ENCODE assay signal across 22 mouse cellular contexts in genomic region chr11:121173203-121173602, GRCm38 (mm10). TPM values are rescaled to one million over a fixed set of nuclear protein-coding genes. Genes with fewer than 3 reads are reported as not detected.
"Had no signal": no experiment of that assay in that cellular context is flagged by ENCODE, and none has a peak within 500 bp of the region (broad histone marks: within the 10 kb centered on the region; RNA-seq: fewer than 3 reads in every experiment).

No protein-coding gene starts in this region.

- H3K4me3 ChIP-seq: liver, embryonic 13.5 days; lung, embryonic 15.5 days; megakaryocyte, embryonic 14.5 days; midbrain, embryonic 15.5 days had no signal

- H3K4me2 ChIP-seq: liver, embryonic 13.5 days; lung, embryonic 15.5 days; midbrain, embryonic 11.5 days; midbrain, embryonic 15.5 days had no signal

- DNase-seq: kidney, adult 11 months; kidney, adult 9 months; kidney, postnatal 36 days; left cerebral cortex, postnatal 4 days; liver, embryonic 13.5 days; liver, postnatal 0 days; lung, postnatal 14 days; right cerebral cortex, postnatal 14 days; thymus, adult 2 months; thymus, postnatal 25 days had no signal

- H3K27ac ChIP-seq: kidney, postnatal 0 days; liver, embryonic 13.5 days; lung, embryonic 15.5 days; macrophage; midbrain, embryonic 15.5 days; stomach, postnatal 0 days had no signal

- ATAC-seq: liver, postnatal 0 days; midbrain, embryonic 15.5 days had no signal

- H3K9ac ChIP-seq: liver, embryonic 13.5 days; liver, postnatal 0 days; lung, embryonic 15.5 days; midbrain, embryonic 15.5 days had no signal

- H3K27me3 ChIP-seq: liver, embryonic 13.5 days; lung, embryonic 15.5 days; midbrain, embryonic 15.5 days had no signal

- H3K36me3 ChIP-seq: liver, embryonic 13.5 days; lung, embryonic 15.5 days; midbrain, embryonic 15.5 days had no signal

- H3K9me3 ChIP-seq: liver, embryonic 13.5 days; lung, embryonic 15.5 days; megakaryocyte, embryonic 14.5 days; midbrain, embryonic 15.5 days had no signal

RNA-seq across cellular contexts. Expression of gene Uts2r, which starts 13.1 kb away (rescaled TPM):
- total RNA-seq: left cerebral cortex, postnatal 10 days; left cerebral cortex, postnatal 4 days had no signal
- polyA plus RNA-seq: kidney, postnatal 0 days; liver, embryonic 13.5 days; liver, postnatal 0 days; lung, embryonic 15.5 days; macrophage; midbrain, embryonic 11.5 days; stomach, postnatal 0 days; urinary bladder, adult 2 months had no signal

RNA-seq across cellular contexts. Expression of gene Tex19.1, which starts 27.3 kb away (rescaled TPM):
- total RNA-seq: layer of hippocampus, adult 8-10 months; left cerebral cortex, adult 18-20 months; left cerebral cortex, postnatal 10 days; left cerebral cortex, postnatal 4 days had no signal
- polyA plus RNA-seq: kidney, postnatal 0 days; liver, postnatal 0 days; lung, embryonic 15.5 days; macrophage; midbrain, embryonic 11.5 days; midbrain, embryonic 15.5 days; neural tube, embryonic 14.5 days had no signal

RNA-seq across cellular contexts. Expression of gene Tex19.2, which starts 54.7 kb away (rescaled TPM):
- total RNA-seq: layer of hippocampus, adult 8-10 months; left cerebral cortex, adult 18-20 months; left cerebral cortex, postnatal 10 days; left cerebral cortex, postnatal 4 days had no signal
- polyA plus RNA-seq: liver, postnatal 0 days; lung, embryonic 15.5 days; macrophage; midbrain, embryonic 11.5 days; midbrain, embryonic 15.5 days; neural tube, embryonic 14.5 days had no signal
